Mouse (Mus musculus): ENCODE data around the gene Phf21b. TPM values are rescaled to one million over a fixed set of nuclear protein-coding genes. Genes with fewer than 3 reads are reported as not detected.

Phf21b gene
- polyA plus RNA-seq, 1 experiment from 2014 or later: 3.3 TPM

GRCm38 (mm10) chr15:84841925-84842821 lies 13.7 kb downstream of the Phf21b start:
- peaks cover 68% of the 10 kb centered on the region for H3K4me1 ChIP-seq
- H3K27ac ChIP-seq (replicated peaks): peak overlapping the region; percentile 72
- H3K36me3 ChIP-seq: no peaks in the 10 kb centered on the region
- 0 out of 2 replicates have a peak overlapping the region, but pooled peaks have one; percentile 21 for H3K9ac ChIP-seq (replicated peaks)
- ATAC-seq (ENCODE audit: low FRiP score): peak; percentile 55; the same call in 1 of the 2 replicates
- H3K4me3 ChIP-seq (replicated peaks): no peak overlapping the region
- H3K27me3 ChIP-seq (replicated peaks): no peaks in the 10 kb centered on the region
- WGBS: 15% methylated on average over 19 of the region's 19 CpGs
- H3K9me3 ChIP-seq (replicated peaks): no peaks in the 10 kb centered on the region
- H3K4me2 ChIP-seq: peak overlapping the region; percentile 26

GRCm38 (mm10) chr15:84840560-84840959 lies 15.3 kb downstream of the Phf21b start:
- H3K9me3 ChIP-seq (replicated peaks): no peaks in the 10 kb centered on the region
- H3K36me3 ChIP-seq: no peaks in the 10 kb centered on the region
- H3K27ac ChIP-seq (replicated peaks): no peak overlapping the region
- peaks cover 60% of the 10 kb centered on the region for H3K4me1 ChIP-seq
- no peak for ATAC-seq (ENCODE audit: low FRiP score)
- no peak overlapping the region for H3K4me3 ChIP-seq (replicated peaks)
- no peaks in the 10 kb centered on the region for H3K27me3 ChIP-seq (replicated peaks)
- WGBS: 80% methylated on average over 3 of the region's 3 CpGs
- no peak overlapping the region for H3K4me2 ChIP-seq
- H3K9ac ChIP-seq (replicated peaks): no peak overlapping the region

- Histone ChIP-seq H3K9ac (replicated peaks) (no peak overlapping the region), H3K27me3 (replicated peaks) (no peaks in the 10 kb centered on the region), H3K4me3 (replicated peaks) (no peak overlapping the region), H3K4me2 (no peak overlapping the region), H3K27ac (replicated peaks) (no peak overlapping the region), H3K4me1 (peaks cover 50% of the 10 kb centered on the region), H3K36me3 (no peaks in the 10 kb centered on the region), H3K9me3 (replicated peaks) (no peaks in the 10 kb centered on the region)
- no peak for ATAC-seq (ENCODE audit: low FRiP score)
- 57% methylated on average over 3 of the region's 3 CpGs for WGBS
Observed at GRCm38 (mm10) chr15:84839521-84839920, 16.3 kb downstream of the Phf21b start.

- Histone ChIP-seq H3K36me3 (no peaks in the 10 kb centered on the region), H3K4me3 (replicated peaks) (no peak overlapping the region), H3K4me2 (no peak overlapping the region), H3K9me3 (replicated peaks) (no peaks in the 10 kb centered on the region), H3K27me3 (replicated peaks) (no peaks in the 10 kb centered on the region), H3K4me1 (peaks cover 37% of the 10 kb centered on the region), H3K27ac (replicated peaks) (no peak overlapping the region), H3K9ac (replicated peaks) (no peak overlapping the region)
- ATAC-seq (ENCODE audit: low FRiP score): no peak
- WGBS: 87% methylated on average over 6 of the region's 6 CpGs
Observed at GRCm38 (mm10) chr15:84837896-84838295, 18.0 kb downstream of the Phf21b start.

GRCm38 (mm10) chr15:84829416-84829815 lies 26.4 kb downstream of the Phf21b start:
- ATAC-seq (ENCODE audit: low FRiP score): peak; percentile 37; the same call in 1 of the 2 replicates
- Histone ChIP-seq H3K9ac (replicated peaks) (no peak overlapping the region), H3K4me2 (peak overlapping the region; percentile 20; the same call in 1 of the 2 replicates), H3K36me3 (no peaks in the 10 kb centered on the region), H3K9me3 (replicated peaks) (no peaks in the 10 kb centered on the region), H3K4me3 (replicated peaks) (no peak overlapping the region), H3K4me1 (peaks cover 49% of the 10 kb centered on the region), H3K27ac (replicated peaks) (peak overlapping the region; percentile 56), H3K27me3 (replicated peaks) (no peaks in the 10 kb centered on the region)
- WGBS: 16% methylated on average over 15 of the region's 15 CpGs

GRCm38 (mm10) chr15:84828603-84829002 lies 27.2 kb downstream of the Phf21b start:
- H3K4me1 ChIP-seq: peaks cover 49% of the 10 kb centered on the region
- ATAC-seq (ENCODE audit: low FRiP score): 0 out of 2 replicates have a peak, but pooled peaks have one; percentile 29

GRCm38 (mm10) chr15:84823086-84823485 lies 32.8 kb downstream of the Phf21b start:
- Histone ChIP-seq H3K27me3 (replicated peaks) (no peaks in the 10 kb centered on the region), H3K36me3 (no peaks in the 10 kb centered on the region), H3K4me3 (replicated peaks) (no peak overlapping the region), H3K4me1 (peaks cover 32% of the 10 kb centered on the region), H3K9ac (replicated peaks) (no peak overlapping the region), H3K27ac (replicated peaks) (no peak overlapping the region), H3K9me3 (replicated peaks) (no peaks in the 10 kb centered on the region), H3K4me2 (no peak overlapping the region)
- 89% methylated on average over 4 of the region's 4 CpGs for WGBS
- no peak for ATAC-seq (ENCODE audit: low FRiP score)

More at GRCm38 (mm10) chr15:84828603-84829002, 27.2 kb downstream of the Phf21b start:
- Histone ChIP-seq H3K36me3 (no peaks in the 10 kb centered on the region), H3K27me3 (replicated peaks) (no peaks in the 10 kb centered on the region), H3K9me3 (replicated peaks) (no peaks in the 10 kb centered on the region), H3K4me2 (peak overlapping the region; percentile 19; the same call in 1 of the 2 replicates), H3K9ac (replicated peaks) (no peak overlapping the region), H3K4me3 (replicated peaks) (no peak overlapping the region), H3K27ac (replicated peaks) (peak overlapping the region; percentile 56)
- 28% methylated on average over 12 of the region's 12 CpGs for WGBS

- no peaks in the 10 kb centered on the region for H3K36me3 ChIP-seq
- H3K4me3 ChIP-seq (replicated peaks): no peak overlapping the region
- H3K27ac ChIP-seq (replicated peaks): no peak overlapping the region
- no peak overlapping the region for H3K9ac ChIP-seq (replicated peaks)
- ATAC-seq (ENCODE audit: low FRiP score): no peak
- no peaks in the 10 kb centered on the region for H3K9me3 ChIP-seq (replicated peaks)
- H3K4me1 ChIP-seq: peaks cover 33% of the 10 kb centered on the region
- WGBS: 80% methylated on average over 4 of the region's 4 CpGs
- no peak overlapping the region for H3K4me2 ChIP-seq
- H3K27me3 ChIP-seq (replicated peaks): no peaks in the 10 kb centered on the region
Observed at GRCm38 (mm10) chr15:84820811-84821210, 35.0 kb downstream of the Phf21b start.

- Histone ChIP-seq H3K4me1 (peaks cover 56% of the 10 kb centered on the region), H3K4me2 (no peak overlapping the region), H3K36me3 (no peaks in the 10 kb centered on the region), H3K27ac (replicated peaks) (0 out of 2 replicates have a peak overlapping the region, but pooled peaks have one; percentile 9), H3K9ac (replicated peaks) (no peak overlapping the region), H3K4me3 (replicated peaks) (no peak overlapping the region), H3K27me3 (replicated peaks) (no peaks in the 10 kb centered on the region), H3K9me3 (replicated peaks) (no peaks in the 10 kb centered on the region)
- no peak for ATAC-seq (ENCODE audit: low FRiP score)
- 40% methylated on average over 11 of the region's 11 CpGs for WGBS
Observed at GRCm38 (mm10) chr15:84818284-84818683, 37.6 kb downstream of the Phf21b start.

GRCm38 (mm10) chr15:84817589-84817988 lies 38.3 kb downstream of the Phf21b start:
- no peaks in the 10 kb centered on the region for H3K36me3 ChIP-seq
- no peak overlapping the region for H3K27ac ChIP-seq (replicated peaks)
- no peak overlapping the region for H3K4me3 ChIP-seq (replicated peaks)
- H3K9me3 ChIP-seq (replicated peaks): no peaks in the 10 kb centered on the region
- no peak overlapping the region for H3K4me2 ChIP-seq
- no peak for ATAC-seq (ENCODE audit: low FRiP score)
- H3K27me3 ChIP-seq (replicated peaks): no peaks in the 10 kb centered on the region
- H3K4me1 ChIP-seq: peaks cover 63% of the 10 kb centered on the region
- 63% methylated on average over 3 of the region's 3 CpGs for WGBS
- H3K9ac ChIP-seq (replicated peaks): no peak overlapping the region

GRCm38 (mm10) chr15:84815171-84815570 lies 40.7 kb downstream of the Phf21b start:
- ATAC-seq (ENCODE audit: low FRiP score): no peak
- Histone ChIP-seq H3K27me3 (replicated peaks) (no peaks in the 10 kb centered on the region), H3K4me3 (replicated peaks) (no peak overlapping the region), H3K27ac (replicated peaks) (peak overlapping the region; percentile 54), H3K9ac (replicated peaks) (no peak overlapping the region), H3K4me1 (peaks cover 80% of the 10 kb centered on the region), H3K36me3 (no peaks in the 10 kb centered on the region), H3K9me3 (replicated peaks) (no peaks in the 10 kb centered on the region), H3K4me2 (no peak overlapping the region)
- WGBS: 14% methylated on average over 4 of the region's 4 CpGs

All from neural tube, embryonic 15.5 days (tissue).